Mouse (Mus musculus): ENCODE measurements at regions not wholly inside any gene's neighbourhood (a gene's known extent, or its start where the extent isn't known, plus 50 kb on each side); places are given as distances from the start of the nearest gene placed in this dataset.

GRCm38 (mm10) chr10:91959734-91960492, 762.3 kb downstream of the Nedd1 start:
- intact Hi-C loops (cut with DNase I): no loop called here

GRCm38 (mm10) chr10:91953078-91953477, 769.1 kb downstream of the Nedd1 start:
- intact Hi-C loops (cut with DNase I): no loop called here

GRCm38 (mm10) chr10:91923626-91924025, 742.5 kb upstream of the Tmpo start:
- intact Hi-C loops (cut with DNase I): no loop called here

GRCm38 (mm10) chr10:91889864-91890263, 708.7 kb upstream of the Tmpo start:
- intact Hi-C loops (cut with DNase I): no loop called here

GRCm38 (mm10) chr10:91888537-91888936, 707.4 kb upstream of the Tmpo start:
- intact Hi-C loops (cut with DNase I): no loop called here

- intact Hi-C loops (cut with DNase I): no loop called here
These were observed 702.0 kb upstream of the Tmpo start for GRCm38 (mm10) chr10:91883155-91883554.

- intact Hi-C loops (cut with DNase I): no loop called here
These were observed 701.4 kb upstream of the Tmpo start for GRCm38 (mm10) chr10:91882481-91882880.

- intact Hi-C loops (cut with DNase I): no loop called here
These were observed 700.6 kb upstream of the Tmpo start for GRCm38 (mm10) chr10:91881521-91882228.

- intact Hi-C loops (cut with DNase I): no loop called here
These were observed 694.3 kb upstream of the Tmpo start for GRCm38 (mm10) chr10:91875450-91875849.

- intact Hi-C loops (cut with DNase I): no loop called here
These were observed 690.1 kb upstream of the Tmpo start for GRCm38 (mm10) chr10:91871244-91871643.

GRCm38 (mm10) chr10:91858711-91859595, 677.8 kb upstream of the Tmpo start:
- intact Hi-C loops (cut with DNase I): no loop called here

- intact Hi-C loops (cut with DNase I): no loop called here
These were observed 646.0 kb upstream of the Tmpo start for GRCm38 (mm10) chr10:91827074-91827473.

GRCm38 (mm10) chr10:91823499-91823898, 642.4 kb upstream of the Tmpo start:
- intact Hi-C loops (cut with DNase I): no loop called here

GRCm38 (mm10) chr10:91804870-91805269, 623.8 kb upstream of the Tmpo start:
- intact Hi-C loops (cut with DNase I): no loop called here

Small RNA genes in the stretch of these regions (microRNA-seq; reads per million reads assigned to microRNA genes)
- gene Gm22582: 0 reads per million in 2 experiments
- gene Mir1251: 0 reads per million in 2 experiments
- 0.11 to 0.37 reads per million in 2 experiments for gene Mir135a-2
